Mouse (Mus musculus): ENCODE data around the gene Olfr853. TPM values are rescaled to one million over a fixed set of nuclear protein-coding genes. Genes with fewer than 3 reads are reported as not detected.

Olfr853 gene
- polyA plus RNA-seq (2012; rRNA removed): not detected in 2 replicates

GRCm38 (mm10) chr9:19540976-19541375 is at the start of gene Olfr853:
Gene Olfr853, minus strand, starts transcription at chr9:19541076.

GRCm38 (mm10) chr9:19582317-19582716 is 41.4 kb upstream of the Olfr853 start, which contains the start of gene Olfr855:
Gene Olfr855, plus strand, starts transcription at chr9:19582617.

GRCm38 (mm10) chr9:19567282-19567681 is 26.4 kb upstream of the Olfr853 start, which contains the start of gene Olfr854:
Gene Olfr854, minus strand, starts transcription at chr9:19567382.

GRCm38 (mm10) chr9:19492995-19493394 is 47.9 kb downstream of the Olfr853 start, which contains the start of gene Olfr851:
Gene Olfr851, plus strand, starts transcription at chr9:19493295.

Other genes with a start within 250 kb of the Olfr853 start
- not detected in 2 replicates for gene Olfr844, start 224.7 kb downstream of the Olfr853 start, polyA plus RNA-seq (2012; rRNA removed)
- gene Olfr845, start 204.6 kb downstream of the Olfr853 start, polyA plus RNA-seq (2012; rRNA removed): not detected in 2 replicates
- not detected in 2 replicates for gene Olfr846, start 177.1 kb downstream of the Olfr853 start, polyA plus RNA-seq (2012; rRNA removed)
- not detected in 2 replicates for gene Olfr847, start 162.4 kb downstream of the Olfr853 start, polyA plus RNA-seq (2012; rRNA removed)
- gene Olfr849, start 100.8 kb downstream of the Olfr853 start, polyA plus RNA-seq (2012; rRNA removed): not detected in 2 replicates
- not detected in 2 replicates for gene Olfr850, start 62.8 kb downstream of the Olfr853 start, polyA plus RNA-seq (2012; rRNA removed)
- gene Olfr851, start 47.8 kb downstream of the Olfr853 start, polyA plus RNA-seq (2012; rRNA removed): not detected in 2 replicates
- not detected in 2 replicates for gene Olfr854, start 26.3 kb upstream of the Olfr853 start, polyA plus RNA-seq (2012; rRNA removed)
- gene Olfr855, start 41.5 kb upstream of the Olfr853 start, polyA plus RNA-seq (2012; rRNA removed): not detected in 2 replicates
- 4.2 and 4.8 TPM in 2 replicates for gene Zfp317, start 81.0 kb upstream of the Olfr853 start, polyA plus RNA-seq (2012; rRNA removed)
- gene Olfr857, start 168.4 kb upstream of the Olfr853 start, polyA plus RNA-seq (2012; rRNA removed): 0.01 TPM in 1 of 2 replicates, not detected in the other
- gene Olfr58, start 239.2 kb upstream of the Olfr853 start, polyA plus RNA-seq (2012; rRNA removed): not detected in 2 replicates